Mouse (Mus musculus): ENCODE results near the gene Mdh2. TPM values are rescaled to one million over a fixed set of nuclear protein-coding genes. Genes with fewer than 3 reads are reported as not detected.

Mdh2 gene
- polyA plus RNA-seq (2012; rRNA removed; ENCODE audit: low replicate concordance), result 642 and 972 TPM in 2 replicates

GRCm38 (mm10) chr5:135778471-135779445 lies at the start of gene Mdh2:
Mdh2 (plus strand) TSS chr5:135778480.

GRCm38 (mm10) chr5:135743741-135744609 lies 34.3 kb upstream of the Mdh2 start, which contains the start of gene Tmem120a:
Tmem120a (minus strand) TSS chr5:135744448.

GRCm38 (mm10) chr5:135777796-135778470 lies 347 bp upstream of the Mdh2 start, which contains the start of gene Styxl1:
Styxl1 (minus strand) TSS chr5:135778385.

GRCm38 (mm10) chr5:135806555-135807262 lies 28.4 kb downstream of the Mdh2 start, which contains the start of gene Srrm3:
Srrm3 (plus strand) TSS chr5:135806890.

Other genes with a start within 250 kb of the Mdh2 start
- 56.5 and 64.8 TPM in 2 replicates for gene Hip1, start 233.4 kb upstream of the Mdh2 start, polyA plus RNA-seq (2012; rRNA removed; ENCODE audit: low replicate concordance)
- gene Ccl26, start 214.9 kb upstream of the Mdh2 start, polyA plus RNA-seq (2012; rRNA removed; ENCODE audit: low replicate concordance), result not detected in 2 replicates
- 12.3 and 23.9 TPM in 2 replicates for gene Ccl24, start 205.4 kb upstream of the Mdh2 start, polyA plus RNA-seq (2012; rRNA removed; ENCODE audit: low replicate concordance)
- 40.2 and 43.7 TPM in 2 replicates for gene Rhbdd2, start 145.9 kb upstream of the Mdh2 start, polyA plus RNA-seq (2012; rRNA removed; ENCODE audit: low replicate concordance)
- 262 and 413 TPM in 2 replicates for gene Por, start 108.4 kb upstream of the Mdh2 start, polyA plus RNA-seq (2012; rRNA removed; ENCODE audit: low replicate concordance)
- 128 and 317 TPM in 2 replicates for gene Tmem120a, start 34.0 kb upstream of the Mdh2 start, polyA plus RNA-seq (2012; rRNA removed; ENCODE audit: low replicate concordance)
- gene Styxl1, start 95 bp upstream of the Mdh2 start, polyA plus RNA-seq (2012; rRNA removed; ENCODE audit: low replicate concordance), result 0.39 and 1.1 TPM in 2 replicates
- gene Srrm3, start 28.4 kb downstream of the Mdh2 start, polyA plus RNA-seq (2012; rRNA removed; ENCODE audit: low replicate concordance), result 0.04 and 0.15 TPM in 2 replicates
- 312 and 339 TPM in 2 replicates for gene Hspb1, start 109.4 kb downstream of the Mdh2 start, polyA plus RNA-seq (2012; rRNA removed; ENCODE audit: low replicate concordance)
- 197 and 345 TPM in 2 replicates for gene Ywhag, start 156.1 kb downstream of the Mdh2 start, polyA plus RNA-seq (2012; rRNA removed; ENCODE audit: low replicate concordance)
- gene Ssc4d, start 196.1 kb downstream of the Mdh2 start, polyA plus RNA-seq (2012; rRNA removed; ENCODE audit: low replicate concordance), result 7.2 and 11.4 TPM in 2 replicates
- 0.09 TPM in 1 of 2 replicates, not detected in the other for gene Zp3, start 201.6 kb downstream of the Mdh2 start, polyA plus RNA-seq (2012; rRNA removed; ENCODE audit: low replicate concordance)
- gene Dtx2, start 216.3 kb downstream of the Mdh2 start, polyA plus RNA-seq (2012; rRNA removed; ENCODE audit: low replicate concordance), result 44.7 and 67.3 TPM in 2 replicates